Mouse (Mus musculus) kidney, adult 8-10 months (tissue): Measurements from ENCODE around the gene 1700061G19Rik.
"Not testable (repeated sequence)": the region's sequence is repeated elsewhere in the genome, so short reads cannot be mapped to it uniquely, and the experiment has no call there.

Source experiments
- DNase-seq, 2 experiments: peaks; one replicate each; pipeline ENCODE4 v3.0.0; 2022

Gene 1700061G19Rik

DNA sequence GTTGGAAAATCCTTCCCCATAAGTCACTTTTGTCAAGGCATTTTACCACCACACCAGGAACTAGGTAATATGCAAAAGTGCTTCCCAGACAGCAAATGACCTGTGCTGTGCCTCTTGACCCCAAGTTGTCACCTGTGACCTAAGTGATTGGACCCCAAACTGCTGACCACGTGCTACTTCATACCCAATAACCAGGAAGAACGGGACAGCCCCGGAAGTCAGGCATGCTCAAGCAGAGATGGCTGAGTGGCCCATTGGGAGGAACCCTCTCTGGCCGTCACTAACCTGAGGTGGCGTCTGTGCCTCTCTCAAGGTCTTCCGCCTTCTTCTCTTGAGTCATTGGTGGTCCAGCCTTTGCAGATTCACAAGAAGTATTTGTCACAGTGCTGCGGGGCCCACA, 2.8 kb upstream of the 1700061G19Rik start:
- DNase-seq: no peak

DNA sequence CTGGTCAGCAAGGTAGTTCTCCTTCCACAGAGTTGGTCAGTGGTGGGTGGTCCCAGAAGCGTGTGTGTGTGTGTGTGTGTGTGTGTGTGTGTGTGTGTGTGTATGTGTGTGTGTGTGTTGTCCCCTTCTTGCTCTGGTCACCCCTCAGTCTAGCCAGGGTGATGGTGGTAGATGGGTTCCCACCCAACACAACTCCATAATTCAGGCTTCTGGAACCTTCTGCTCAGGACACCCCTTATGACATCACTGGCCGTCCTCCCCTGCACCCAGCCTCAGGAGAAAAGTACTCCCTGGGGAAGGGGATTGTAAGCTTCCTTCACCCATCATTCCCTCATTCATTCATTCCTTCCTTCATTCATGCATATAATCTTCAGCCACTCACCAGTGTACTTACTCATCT, 1.0 kb upstream of the 1700061G19Rik start, which contains the start of gene Acsbg2:
TSS of gene Acsbg2 (minus strand) at position 211 of the 400 bp plus-strand sequence.
- no peak for DNase-seq

DNA sequence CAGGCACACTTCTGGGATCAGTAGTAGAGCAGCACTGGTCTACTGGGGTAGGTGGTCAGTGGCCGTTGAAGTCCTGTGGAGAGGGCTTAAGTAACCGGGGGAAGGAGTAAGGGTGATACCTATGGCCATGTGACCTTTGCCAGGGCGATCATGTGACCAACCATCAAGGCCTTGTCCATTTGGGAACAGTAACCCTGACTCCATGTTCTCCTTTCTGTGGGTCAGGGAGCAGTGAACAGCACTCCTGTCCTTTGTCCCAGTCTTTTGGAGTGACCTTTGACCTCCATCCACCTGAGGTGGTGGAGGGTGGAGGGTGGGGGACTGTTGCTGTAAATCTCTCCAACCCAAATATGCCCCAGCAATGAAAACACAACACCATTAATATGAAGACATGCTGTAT, 1.2 kb downstream of the 1700061G19Rik start:
- no peak for DNase-seq

DNA sequence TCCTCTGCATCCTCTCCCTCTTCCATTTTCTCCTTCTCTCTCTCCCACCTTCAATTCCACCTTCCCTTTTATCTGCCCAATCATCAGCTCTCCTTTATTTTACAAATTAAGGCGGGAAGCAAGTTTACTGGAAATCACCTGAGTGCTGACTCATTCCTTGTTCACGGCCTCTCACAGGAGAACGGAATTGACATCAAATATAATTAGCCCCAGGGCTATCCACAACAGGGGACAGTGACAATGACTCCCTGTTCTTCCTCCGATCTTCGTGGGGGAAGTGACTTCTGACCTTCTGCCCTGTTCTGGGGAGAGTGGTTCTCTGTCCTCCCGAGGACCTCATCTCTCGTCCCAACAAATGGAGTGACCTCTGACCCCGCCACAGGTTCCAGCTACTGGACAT, 1.7 kb downstream of the 1700061G19Rik start:
- no peak for DNase-seq

DNA sequence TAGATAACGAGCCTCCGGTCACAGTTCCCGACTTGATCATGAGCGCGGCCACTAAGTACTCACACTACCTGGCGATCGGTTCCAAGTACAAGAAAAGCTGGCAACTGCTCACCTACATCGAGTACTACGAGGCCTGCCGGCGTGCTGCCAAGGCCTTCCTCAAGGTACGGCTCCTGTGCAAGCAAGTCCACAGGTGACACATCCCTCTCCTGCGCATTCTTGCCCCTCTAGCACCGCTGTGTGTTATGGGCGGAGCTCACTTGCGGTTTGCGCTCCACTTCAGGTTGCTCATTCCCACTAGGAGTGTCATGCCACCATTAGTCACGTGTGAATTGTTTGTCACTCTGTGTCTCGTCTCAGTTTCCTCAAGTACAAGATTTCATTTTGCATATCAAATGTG, 2.1 kb downstream of the 1700061G19Rik start:
- no peak for DNase-seq

DNA sequence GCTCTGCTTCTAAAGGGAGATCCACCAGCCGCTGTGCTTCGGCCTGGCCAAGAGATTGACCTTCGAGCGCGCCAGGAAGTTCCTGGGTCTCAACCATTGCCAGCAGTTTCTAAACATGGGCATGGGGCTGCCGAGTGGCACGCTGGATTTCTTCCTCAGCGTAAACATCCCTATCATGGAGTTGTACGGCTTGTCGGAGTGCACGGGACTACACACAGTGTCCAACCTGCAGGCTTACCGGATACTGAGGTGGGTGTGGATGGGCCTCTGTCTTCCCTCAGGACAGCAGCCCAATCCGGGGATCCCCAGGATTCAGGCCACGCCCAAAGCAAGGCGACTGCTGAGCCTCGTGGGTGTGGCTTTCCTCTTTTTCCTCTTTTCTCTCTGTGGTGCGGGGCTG, 8.3 kb downstream of the 1700061G19Rik start:
- no peak for DNase-seq

DNA sequence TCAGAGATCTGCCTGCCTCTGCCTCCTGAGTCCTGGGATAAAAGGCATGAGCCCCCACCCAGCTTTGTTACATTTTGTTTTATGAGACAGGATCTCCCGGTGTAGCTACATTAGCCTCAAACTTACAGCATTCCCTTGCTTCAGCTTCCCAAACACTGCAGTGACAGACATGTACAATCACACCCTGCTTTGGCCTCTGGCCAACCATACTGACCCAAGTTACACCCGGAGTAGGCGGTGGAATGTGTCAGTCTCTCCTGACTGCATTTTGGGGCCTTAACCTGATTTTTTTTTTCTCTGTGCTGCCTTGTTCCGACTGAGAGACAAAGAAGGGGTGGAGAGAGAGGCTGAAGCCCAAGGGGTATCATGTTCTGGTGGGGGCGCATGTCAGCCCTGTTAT, 9.1 kb downstream of the 1700061G19Rik start:
- DNase-seq: no peak

DNA sequence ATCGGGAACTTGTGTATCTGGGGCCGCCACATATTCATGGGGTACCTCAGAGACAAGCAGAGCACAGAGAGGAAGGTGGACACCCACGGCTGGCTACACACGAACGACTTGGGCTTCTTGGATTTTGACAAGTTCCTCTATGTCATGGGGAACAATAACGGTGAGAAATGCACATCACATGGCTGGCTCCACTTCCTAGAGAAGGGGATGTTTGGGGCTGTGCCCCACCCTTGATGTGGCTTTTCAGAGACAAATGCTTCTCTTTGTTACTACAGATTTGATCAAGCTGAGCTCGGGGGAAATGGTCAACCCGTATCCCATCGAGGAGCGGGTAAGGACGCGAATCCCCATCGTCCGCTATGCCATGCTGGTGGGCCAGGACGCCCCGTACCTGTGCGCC, 9.5 kb downstream of the 1700061G19Rik start:
- DNase-seq: no peak

DNA sequence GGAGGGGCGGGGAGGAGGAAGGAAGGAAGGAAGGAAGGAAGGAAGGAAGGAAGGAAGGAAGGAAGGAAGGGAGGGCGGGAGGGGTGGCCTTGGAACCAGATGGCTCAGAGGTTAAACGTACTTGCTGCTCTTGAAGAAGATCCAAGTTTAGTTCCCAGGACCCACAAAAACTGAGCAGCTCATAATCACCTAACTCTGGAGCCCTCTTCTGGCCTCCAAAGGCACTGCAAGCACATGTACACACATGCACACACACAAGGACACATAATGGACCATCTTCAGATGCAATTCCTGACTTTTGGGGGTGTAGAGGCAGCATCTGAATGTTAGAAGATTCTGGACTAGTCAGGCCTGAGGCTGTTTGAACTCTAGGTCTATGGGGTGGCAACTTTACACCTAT, 12.8 kb downstream of the 1700061G19Rik start:
- DNase-seq: no peak

DNA sequence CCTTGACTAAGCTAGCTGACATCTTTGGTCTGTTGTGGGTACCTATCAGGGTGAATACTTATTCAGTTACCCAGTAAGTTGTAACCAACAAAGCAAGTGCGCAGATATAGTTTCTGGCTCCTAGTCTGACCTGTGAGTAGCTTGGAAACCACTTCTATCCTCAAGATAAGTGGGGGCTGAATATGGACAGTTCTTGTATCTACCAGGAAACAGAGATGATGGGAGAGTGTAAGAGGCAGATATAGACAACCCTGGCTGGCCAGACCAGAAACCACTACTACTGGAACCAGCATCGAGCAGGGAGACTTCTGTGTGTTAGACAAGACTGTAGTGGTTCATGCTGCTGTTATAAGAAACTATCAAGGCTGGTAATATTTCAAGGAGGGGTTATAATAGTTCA, 14.7 kb downstream of the 1700061G19Rik start:
- no peak for DNase-seq

DNA sequence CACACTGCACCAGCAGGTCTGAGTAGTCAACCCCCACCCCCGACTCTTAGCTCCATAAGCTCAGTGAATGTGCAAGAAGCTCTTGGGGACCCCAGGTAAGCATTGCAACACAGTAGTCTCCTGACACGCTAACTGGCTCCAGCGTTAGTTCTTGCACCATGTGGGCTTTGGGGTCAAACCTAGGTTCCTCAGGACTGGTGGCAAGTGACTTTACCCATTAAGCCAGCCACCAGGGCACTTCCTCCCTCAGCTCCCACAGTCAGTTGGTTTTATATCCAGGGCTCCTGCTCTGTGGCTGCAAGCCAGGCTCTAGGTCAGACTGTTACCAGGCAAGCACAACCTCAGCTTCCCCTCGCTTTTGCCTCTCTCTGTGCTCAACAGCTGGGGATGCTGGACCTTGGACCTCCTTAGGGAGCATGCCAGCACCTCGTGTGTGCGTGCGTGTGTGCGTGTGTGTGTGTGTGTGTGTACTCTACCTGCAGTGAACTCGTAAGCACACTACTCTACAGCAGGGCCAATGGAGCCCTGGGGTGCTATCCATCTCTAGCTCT, 20.2 kb downstream of the 1700061G19Rik start:
- DNase-seq: peak; percentile 23 to 26

DNA sequence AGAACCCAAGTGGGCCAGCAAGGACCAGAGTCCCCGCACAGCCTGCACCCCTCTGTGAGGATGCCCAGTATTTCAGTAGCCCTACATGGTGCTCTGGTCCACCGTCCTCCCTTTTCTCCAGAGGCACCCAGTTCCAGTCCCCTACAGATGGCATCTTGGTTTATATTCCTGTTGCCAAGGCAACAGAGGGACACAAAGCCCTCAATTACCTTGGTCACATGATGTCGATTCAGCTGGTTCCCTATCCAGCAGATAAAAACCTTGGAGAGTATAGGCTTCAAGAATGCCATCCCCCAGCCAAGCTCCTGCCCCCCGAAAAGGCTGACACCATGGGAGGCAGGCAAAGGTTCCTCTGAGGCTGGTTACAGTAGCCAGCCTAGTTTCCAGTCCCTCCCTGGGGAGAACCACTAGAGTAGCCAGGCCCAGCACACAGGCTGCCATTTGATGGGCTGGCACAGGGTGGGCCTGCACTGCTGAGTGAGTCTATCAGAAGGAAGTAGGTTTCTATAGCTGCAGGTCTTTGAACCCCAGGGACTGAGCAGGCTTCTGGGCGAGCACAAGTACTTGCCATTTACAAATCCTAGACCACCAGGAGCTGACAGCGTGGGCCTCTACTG, 21.3 kb downstream of the 1700061G19Rik start:
- DNase-seq: no peak

DNA sequence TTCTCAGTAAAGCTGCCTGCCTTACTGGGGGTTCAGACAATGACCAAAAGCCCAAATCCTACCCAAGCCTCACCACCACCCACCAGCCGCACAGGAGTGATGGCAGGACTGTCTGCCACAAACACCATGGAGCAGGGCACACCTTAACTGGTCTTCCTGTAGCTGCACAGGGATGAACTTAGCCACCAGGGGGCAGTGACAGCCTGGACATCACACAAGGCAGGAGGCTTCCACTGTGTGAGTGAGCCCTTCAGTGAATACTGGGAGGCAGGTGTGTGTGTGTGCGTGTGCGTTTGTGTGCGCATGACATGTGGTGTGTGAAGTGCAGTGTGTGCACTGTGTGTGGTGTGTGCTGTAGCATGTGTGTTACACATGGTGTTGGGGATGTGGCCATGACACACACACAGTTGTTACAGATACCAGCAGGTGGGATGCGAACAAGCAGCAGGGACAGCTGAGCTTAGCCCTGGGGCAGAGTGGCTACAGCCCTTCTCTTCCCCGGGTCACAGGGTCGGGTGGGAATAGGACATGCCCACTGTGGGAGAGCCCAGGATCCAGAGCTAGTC, 22.4 kb downstream of the 1700061G19Rik start:
- DNase-seq: peak; percentile 65 to 83

DNA sequence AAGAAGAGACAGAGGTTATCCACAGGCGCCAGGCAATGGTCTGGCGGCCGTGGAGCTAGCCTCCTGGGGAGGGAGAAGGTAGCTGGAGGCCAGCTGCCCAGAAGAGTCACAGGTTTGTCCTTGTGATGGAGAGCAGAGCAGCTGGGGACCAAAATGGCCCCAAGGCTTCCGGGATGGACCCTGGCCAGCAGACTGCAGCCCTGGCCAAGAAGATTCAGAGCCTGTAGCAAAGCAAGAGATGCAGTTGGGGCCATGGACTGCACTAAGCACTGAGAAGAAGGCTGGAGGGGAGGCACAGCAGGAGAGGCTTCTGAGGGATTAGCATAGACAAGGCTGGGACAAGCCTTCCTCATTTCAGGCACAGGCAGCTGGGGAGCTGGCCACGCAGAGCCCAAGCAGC, 27.4 kb downstream of the 1700061G19Rik start:
- DNase-seq: no peak

DNA sequence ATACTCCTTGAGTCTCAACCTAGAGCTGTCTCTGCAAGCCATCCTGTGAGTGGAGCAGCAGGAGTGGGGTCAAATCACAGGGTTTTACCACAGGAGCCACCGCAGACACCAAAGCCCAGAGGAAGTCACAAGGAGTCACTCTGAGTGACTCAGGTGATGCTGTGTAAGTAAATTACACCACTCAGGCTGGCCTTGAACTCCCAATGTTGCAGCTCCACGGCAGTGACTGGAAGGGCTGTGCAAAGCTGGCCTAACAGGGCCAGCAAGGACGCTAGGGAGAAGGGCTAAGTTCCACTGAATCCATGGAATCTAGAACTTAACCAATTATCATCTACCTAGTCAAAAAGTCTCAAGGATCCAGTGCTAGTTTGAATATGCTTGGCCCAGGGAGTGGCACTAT, 30.9 kb downstream of the 1700061G19Rik start:
- no peak for DNase-seq

DNA sequence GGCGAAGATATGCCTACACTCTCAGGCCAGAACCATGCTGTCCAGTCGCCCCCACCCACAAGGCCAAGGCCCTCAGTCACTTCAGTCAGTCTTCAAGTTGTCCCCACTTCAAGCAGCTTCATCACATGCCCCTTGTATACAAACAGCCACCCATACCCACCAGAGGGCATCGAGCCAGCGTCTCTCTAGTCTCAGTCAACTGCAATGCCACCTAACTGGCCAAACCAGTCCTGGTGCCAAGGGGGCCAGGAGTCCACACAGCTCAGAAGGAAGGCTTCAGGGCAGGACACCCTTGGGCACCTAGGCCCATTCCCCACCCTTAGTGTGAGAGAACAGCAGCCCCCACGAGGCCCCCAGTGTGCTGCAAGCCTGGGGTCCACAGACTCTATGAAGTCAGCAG, 31.8 kb downstream of the 1700061G19Rik start:
- DNase-seq: peak; percentile 70 to 75

DNA sequence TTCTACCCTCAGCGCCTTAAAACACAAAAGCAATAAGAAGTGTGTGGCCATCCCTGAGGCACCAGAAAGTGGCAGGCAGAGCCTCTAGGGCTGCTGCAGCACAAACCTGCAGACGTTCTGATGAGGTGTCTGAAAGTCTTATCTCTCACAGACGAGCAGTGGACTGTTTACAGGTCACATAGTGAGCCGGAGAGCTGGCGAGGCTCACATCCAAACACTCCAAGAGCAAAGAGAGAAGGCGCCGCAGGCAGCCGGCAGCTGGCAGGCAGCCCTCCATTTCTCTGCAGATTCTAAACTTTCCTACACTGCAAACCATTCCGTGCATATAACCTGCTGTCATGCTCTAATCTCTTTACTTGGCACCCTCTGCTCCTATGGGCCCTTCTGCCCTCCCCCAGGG, 32.6 kb downstream of the 1700061G19Rik start:
- DNase-seq: peak in 1 of 2 experiments; percentile 12

DNA sequence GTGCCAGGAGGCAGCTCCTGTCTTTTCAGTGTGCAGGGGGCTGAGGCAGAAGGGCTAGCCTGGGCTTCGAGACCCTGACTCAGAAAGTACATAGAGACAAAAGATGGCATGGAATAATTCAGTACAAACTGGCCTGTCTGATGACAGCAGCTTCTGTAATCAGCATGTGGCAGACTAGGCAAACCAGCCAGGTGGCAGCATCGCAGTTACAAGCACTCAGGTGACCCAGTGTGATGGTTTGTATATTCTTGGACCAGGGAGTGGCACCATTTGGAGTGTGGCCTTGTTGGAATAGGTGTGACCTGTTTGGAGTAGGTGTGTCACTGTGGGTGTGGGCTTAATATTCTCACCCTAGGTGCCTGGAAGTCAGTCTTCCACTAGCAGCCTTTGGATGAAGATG, 34.5 kb downstream of the 1700061G19Rik start:
- DNase-seq: not testable (repeated sequence)

DNA sequence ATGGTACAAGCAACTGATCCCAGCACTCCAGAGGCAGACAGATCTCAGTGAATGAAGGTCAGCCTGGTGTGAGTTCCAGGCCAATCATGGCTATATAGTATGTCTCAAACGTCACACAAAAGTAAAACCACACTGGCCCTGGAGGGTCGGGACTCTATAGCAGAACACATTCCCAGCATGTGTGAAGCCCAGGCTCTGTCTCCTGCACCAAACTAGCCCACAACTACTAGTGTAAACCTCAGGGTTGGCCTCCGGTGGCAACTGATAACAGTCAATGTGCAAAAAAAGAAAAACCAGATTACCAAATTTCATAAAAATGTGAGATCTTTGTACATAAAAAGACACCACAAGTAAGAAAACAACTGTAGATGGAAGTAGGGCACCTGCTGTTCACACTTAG, 37.7 kb downstream of the 1700061G19Rik start:
- DNase-seq: no peak

DNA sequence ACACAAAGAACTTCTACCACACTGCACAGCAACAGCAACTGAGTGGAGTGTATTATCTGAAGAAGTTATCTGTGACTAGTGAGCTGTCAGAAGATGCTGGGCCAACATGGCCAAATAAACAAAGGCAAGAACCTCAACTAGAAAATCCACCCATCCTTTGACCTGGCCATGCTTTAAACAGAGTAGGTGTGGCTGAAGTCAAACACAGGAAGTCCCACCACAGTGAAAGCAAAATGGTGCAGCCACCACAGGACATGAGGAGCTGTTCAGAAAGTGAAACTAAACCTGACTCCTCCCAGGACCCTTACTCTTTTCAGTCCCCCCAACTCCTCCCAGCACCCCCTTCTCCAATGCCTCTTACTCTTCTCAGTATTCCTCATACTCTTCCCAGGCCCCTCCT, 38.2 kb downstream of the 1700061G19Rik start:
- no peak for DNase-seq

DNA sequence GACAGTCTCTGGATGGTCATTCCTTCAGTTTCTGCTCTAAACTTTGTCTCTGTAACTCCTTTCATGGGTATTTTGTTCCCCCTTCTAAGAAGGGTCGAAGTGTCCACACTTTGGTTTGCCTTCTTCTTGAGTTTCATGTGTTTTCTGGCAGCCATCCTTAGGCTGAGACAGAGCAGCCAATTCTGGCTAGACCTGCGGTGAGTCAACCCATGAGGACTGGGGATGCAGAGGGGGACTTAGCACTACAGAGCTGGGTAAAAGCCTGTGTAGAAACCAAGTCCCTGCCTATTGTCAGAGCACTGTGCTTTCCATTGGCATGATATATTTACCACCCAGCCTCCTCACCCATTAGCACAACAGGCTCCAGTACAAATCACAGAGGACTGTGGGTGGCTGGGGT, 41.9 kb downstream of the 1700061G19Rik start:
- DNase-seq: no peak

DNA sequence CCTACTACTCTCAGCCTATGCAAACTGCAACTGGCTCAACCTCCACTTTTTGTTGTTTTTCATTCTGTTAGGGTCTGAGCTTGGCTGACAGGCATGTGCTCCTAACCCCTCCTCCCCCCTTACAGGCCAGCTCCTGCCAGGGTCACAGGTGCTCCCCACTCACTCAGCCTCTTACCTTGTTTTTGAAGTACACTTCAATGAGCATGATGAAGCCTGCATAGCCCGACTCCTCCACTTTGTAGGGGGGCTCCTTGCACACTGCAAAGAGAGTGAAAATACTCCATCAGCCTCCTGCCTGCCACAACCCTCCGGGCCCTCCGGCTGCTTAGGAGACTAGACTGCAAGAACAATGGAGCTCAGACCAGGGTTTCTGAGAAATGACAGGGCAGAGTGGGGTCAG, 44.4 kb downstream of the 1700061G19Rik start:
- no peak for DNase-seq

DNA sequence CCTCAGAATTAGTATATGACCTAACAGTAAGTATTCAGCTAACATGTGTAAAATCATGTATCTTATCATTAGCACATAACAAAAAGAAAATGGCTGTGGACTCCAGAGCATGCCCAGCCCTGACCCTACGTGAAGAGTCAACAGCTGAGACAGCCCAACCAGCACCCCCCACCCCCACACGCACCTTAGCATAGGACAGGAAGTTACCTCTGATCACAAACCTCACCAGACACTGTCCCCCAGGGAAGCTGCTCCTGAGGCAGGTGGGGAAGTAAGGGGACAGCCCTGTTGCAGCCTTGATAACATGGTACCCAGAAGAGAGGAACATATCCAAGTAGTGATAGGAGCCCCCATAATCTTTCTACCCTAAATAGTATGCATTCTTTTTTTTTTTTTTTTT, 50.7 kb downstream of the 1700061G19Rik start:
- no peak for DNase-seq

DNA sequence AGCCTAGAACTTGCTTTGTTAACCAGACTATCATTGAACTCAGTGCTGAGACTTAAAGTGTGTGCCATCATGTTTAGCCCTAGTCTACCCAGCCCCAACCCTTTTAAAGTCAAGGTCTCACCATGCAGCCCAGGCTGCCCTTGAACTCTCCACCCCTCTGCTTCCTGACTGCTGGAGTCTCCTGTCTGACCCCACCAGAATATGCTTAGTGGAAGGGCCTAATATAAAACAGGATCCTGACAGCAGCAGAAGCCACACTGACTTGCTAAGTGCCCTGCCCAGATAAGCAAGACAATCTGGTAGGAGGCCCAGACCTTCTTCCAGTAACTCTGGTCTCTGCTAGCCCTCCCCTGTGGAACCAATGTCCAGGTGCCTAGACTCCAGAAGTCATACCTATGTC, 53.8 kb downstream of the 1700061G19Rik start:
- DNase-seq: no peak

DNA sequence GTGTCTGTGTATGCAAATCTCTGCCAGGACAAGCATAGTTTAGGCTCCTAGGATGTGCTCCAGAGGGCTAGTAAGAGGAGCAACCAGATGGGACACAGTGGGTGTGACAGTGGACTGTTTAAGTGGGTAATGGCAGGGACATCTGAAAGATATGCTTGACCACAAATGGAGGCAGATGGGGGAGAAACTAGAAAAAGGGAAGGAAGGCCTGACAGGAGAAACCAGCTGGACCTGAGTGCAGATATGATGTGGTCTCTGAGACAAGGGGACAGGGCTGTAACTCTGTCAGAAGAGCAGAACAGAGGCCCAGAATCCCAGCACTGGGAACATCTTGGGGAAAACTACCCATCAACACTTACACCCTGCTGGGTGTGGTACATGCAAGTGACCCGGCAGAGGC, 54.3 kb downstream of the 1700061G19Rik start:
- DNase-seq: no peak
